23 mouse cellular contexts compared by ENCODE assay signal in the genomic region with DNA sequence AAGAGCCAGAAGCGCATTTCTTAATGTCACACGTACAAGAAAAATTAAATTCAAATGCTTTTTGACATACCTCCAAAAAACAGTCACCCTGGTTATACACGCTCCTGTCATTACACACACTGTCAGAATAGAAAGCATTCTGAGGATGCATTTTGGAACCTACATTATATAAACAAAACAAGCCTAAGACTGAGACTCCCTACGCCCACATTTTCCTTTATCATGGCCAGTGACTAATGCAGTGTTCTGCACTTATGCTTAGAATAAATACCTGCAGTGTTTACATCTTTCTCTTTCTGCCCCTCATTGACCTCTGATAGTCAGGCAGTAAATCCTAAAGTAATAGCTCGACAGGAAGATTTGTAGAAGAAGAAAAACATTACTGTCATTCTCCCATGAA.
"Had no signal": no experiment of that assay in that cellular context is flagged by ENCODE, and none has a peak within 500 bp of the region (broad histone marks: within the 10 kb centered on the region; RNA-seq: fewer than 3 reads in every experiment).

No protein-coding gene starts in this region.

- DNase-seq: gastrocnemius, adult 2 months; gastrocnemius, postnatal 10 days; gastrocnemius, postnatal 25 days; heart, adult 18-20 months; heart, postnatal 10 days; heart, postnatal 4 days; kidney, adult 18-20 months; kidney, adult 8-10 months; kidney, postnatal 10 days; kidney, postnatal 25 days; kidney, postnatal 4 days; liver; liver, embryonic 13.5 days had no signal

- H3K4me3 ChIP-seq: gastrocnemius, adult 2 months; heart, embryonic 10.5 days; heart, embryonic 12.5 days; hindbrain, embryonic 10.5 days; hindbrain, embryonic 12.5 days; intestine, embryonic 15.5 days; layer of hippocampus, adult 2 months; limb, embryonic 10.5 days; limb, embryonic 12.5 days; liver, embryonic 13.5 days; liver, embryonic 15.5 days had no signal

- H3K27me3 ChIP-seq: hindbrain, embryonic 12.5 days; intestine, embryonic 15.5 days; liver, embryonic 13.5 days; liver, embryonic 15.5 days had no signal

- H3K4me1 ChIP-seq: intestine, embryonic 15.5 days; liver, embryonic 13.5 days; liver, embryonic 15.5 days had no signal

- H3K27ac ChIP-seq: gastrocnemius, adult 2 months; heart, embryonic 10.5 days; hindbrain, embryonic 10.5 days; hindbrain, embryonic 12.5 days; hindbrain, embryonic 14.5 days; intestine, embryonic 15.5 days; layer of hippocampus, adult 2 months; limb, embryonic 10.5 days; limb, embryonic 12.5 days; liver, embryonic 13.5 days; liver, embryonic 15.5 days had no signal
